Mouse (Mus musculus): ENCODE measurements around the gene Prdm16.

Gene Prdm16

DNA sequence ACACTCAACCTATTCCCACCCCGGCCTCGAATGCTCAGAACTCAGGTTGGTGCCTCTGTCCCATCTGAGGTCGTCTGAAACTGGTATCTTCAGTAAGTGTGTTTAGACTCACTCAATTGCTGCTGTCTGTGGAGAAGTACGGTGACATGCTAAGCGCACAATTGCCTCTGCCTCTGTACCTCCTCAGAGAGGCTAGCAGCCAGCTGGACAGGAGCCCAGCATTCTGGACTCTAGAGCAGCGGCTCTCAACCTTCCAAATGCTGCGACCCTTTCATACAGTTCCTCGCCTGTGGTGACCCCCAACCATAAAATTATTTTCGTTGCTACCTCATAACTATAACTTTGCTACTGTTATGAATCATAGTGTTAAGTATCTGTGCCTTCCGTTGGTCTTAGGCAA, 34.3 kb downstream of the Prdm16 start:
- DNase-seq (ENCODE audit: low spot score), result no peak

DNA sequence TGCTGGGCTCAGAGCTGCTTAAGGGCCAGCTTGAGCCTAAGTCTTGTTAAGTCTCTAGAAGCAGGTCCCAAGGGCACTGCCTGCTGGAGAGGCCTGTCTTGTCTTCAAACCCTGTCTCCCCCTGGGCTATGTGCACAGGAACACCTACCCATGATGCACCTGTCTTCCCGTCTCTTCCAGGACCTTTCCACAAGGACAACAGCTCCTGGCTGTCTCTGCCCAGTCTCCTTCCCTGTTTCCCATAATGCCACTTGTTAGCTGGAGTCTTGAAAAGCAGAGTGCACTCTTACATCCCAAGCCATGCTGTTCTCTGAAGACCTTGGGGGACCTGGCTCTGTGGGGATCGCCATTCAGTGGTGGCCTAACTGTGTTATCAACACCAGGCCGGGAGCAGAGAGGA, 35.7 kb downstream of the Prdm16 start:
- DNase-seq (ENCODE audit: low spot score), result no peak

DNA sequence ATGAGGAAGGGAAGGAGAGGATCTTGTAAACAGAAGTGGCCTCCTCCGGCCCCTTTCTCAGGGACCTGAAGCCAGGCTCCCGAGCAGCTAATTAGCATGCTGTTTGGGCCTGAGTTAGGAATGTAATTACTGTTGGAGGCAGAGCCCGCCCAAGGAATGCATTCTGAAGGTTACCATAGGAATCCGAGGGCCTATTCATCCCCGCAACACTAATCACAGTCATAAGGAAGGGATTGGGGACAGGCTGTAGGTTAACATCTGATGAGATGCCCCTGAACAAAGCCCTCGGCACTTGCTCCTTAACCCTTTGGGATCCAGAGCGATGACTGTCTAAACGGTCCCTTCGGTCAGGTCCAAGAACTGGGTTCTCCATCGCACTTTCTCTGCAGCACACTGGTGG, 36.7 kb downstream of the Prdm16 start:
- no peak for DNase-seq (ENCODE audit: low spot score)

DNA sequence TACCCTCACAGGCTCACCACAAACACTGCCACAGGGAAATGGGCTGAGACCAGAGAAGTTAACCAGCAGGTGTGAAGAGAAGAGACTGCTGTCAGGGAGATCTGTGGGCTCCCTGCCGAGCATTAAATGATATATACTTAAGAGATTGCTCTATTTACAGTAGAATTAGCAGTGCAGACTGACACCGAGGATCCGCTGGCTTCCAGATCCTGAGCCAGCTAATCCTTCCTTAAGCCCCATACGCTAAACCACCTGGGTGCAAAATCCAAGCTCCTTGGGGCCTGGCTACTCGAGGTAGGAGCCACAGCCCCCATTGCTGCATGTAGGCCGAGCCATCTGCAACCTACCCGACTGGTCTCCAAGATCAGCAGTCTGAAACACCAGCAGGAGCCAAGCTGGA, 38.3 kb downstream of the Prdm16 start:
- no peak for DNase-seq (ENCODE audit: low spot score)

DNA sequence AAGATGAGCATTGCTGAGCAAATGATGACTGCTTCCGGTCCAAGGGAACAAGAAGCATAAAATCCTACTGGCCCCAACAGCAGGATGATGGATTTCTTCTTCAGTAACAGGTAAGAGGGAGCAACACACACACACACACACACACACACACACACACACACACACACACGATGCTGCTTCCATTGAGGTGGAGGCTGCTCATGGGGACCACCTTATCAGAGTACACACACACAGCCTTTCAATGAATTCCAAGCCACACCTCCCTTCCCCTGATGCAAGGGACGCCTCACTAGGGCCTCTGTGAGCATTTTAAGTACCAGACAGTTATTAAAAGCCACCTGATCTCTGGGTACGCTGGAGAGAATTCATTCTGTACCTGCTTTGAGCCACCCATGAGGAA, 39.9 kb downstream of the Prdm16 start:
- DNase-seq (ENCODE audit: low spot score), result no peak

DNA sequence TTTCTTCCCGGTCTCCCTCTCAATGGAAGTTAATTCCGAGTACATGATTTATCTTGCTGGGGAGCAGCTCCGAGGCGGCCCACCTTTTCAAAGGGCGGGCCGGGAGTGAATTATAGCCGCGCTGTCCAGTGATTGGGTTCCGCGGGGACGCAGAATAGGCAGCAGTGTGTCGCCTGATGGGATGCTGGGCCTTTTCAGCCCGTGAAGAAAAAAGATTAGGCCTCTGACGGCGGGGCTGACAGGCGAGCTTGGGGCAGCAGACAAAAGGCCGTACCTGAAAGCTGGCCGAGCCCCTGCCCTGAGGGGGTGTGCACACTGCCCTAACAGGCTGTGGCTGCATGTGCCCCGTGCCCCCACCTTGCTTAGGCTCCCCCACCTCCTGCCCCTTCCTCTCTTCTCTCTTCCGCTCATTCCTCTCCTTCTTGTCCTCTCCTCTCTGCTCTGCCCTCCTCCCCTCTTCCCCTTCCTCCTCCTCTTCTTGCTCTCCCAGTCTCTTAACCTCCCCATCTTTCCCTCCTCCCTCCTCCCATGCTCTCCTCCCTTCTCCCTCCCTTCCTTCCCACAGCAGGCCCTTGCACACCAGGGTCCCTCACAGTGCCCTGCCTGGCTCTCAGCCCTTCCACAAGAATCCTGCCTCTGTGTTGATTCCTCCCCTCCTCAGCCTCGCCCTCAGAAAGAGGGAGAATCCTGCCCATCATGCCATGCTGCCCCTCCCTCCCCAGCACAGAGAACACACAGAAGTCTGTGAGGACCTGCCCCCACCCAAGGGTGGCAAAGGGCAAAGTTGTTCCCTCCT, 41.7 kb downstream of the Prdm16 start:
- DNase-seq (ENCODE audit: low spot score), result no peak

DNA sequence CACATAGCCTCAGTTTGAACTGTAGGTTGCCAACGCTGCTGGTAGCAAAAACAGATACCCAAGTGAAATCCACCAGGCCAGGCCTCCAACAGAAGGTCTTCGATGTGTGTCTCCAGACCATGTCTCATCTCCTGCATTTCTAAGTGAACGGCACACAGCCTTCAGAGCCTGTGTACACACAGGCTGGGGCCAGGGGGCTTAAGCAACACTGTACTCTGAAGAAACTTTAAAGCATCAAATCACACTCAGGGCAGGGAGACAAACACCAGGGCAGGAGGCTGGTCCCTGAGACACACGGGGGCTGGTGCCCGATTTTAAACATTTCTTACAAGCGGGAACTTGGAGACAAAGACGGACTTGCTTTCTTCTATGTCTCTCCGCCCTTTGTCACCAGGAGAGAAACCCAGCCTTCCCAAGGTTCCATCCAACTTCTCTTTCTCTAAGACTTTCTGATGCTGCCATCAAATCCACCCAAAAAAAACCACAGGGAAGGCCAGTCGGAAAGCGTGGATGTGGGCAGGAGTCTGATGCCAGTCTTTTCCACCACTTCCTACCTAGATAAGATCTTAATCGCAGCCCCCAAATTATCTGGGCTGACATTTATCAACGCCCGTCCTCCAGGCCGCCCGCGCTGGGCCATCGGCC, 42.4 kb downstream of the Prdm16 start:
- DNase-seq (ENCODE audit: low spot score), result no peak

DNA sequence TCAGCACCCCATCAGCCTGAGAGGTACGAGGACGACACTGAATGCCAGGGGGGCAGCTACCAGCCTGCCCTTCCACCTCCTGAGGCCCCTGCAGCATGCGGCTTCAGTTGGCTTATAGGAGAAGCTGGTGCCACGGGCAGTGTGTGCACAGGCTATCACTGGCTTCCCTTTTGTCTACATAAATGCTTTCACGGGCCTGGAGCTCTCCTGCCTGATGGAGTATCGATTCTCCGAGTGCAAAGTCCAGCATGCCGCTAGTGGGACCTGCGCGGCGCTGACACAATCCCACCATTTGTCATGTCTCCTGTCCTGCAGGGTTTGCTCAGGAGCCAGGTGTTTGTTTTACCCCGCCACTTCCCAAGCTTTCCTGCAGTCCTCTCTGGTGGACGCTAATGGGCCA, 44.1 kb downstream of the Prdm16 start:
- no peak for DNase-seq (ENCODE audit: low spot score)

DNA sequence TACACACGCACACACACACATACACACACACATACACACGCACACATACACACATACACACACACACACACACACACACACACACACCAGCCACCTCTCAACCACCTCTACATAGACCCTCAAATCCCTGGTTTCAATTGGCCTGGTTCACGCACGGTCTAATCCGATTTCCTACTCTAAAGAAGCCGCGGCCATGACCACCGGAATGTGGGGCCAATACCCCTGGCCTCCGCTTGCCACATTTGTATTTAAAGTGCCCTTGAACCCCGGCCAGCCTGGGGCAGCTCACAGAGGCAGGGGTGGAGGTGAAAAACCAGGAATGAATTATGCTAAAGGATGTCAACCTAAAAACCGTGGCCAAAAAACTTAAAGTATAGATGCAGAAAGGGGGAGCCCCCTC, 45.8 kb downstream of the Prdm16 start:
- no peak for DNase-seq (ENCODE audit: low spot score)

DNA sequence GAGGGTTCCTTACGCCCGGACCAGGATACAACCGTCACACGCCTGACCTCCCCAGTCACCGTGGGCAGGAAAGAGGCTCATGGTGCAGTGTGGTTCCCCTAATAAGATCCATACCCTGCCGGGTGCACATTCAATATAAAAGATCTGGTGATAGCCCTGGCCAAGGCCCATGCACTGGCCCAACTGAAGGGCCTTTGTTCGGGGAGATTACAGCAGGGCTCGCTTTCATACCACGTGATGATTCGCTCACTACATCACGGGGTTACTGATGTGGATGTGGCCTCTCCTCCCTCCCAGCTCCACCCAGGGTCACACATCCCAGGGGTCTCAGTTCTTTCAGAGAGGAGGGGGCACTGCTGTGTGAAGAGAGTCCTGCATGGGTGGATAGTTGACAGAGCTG, 50.3 kb downstream of the Prdm16 start:
- no peak for DNase-seq (ENCODE audit: low spot score)

DNA sequence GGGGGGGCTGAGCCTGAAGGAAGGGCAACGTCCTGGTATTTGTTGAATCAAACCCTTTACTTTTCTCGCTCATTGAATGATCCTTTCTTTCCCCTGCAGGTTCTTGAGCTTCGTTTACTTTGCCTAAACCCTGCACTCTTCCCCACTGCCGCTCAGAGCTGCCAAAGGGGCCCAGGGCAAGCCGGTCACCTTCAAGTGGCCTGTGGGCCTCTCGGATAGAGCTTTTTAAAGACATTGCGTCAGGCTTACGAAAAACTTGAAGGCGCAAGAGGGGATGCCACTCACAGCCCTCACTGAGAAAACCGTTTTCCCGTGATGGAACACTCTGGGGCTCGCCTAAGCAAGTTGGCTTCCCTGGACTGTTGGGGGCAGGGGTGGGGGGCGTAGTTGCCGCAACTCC, 50.9 kb downstream of the Prdm16 start:
- DNase-seq (ENCODE audit: low spot score), result no peak

DNA sequence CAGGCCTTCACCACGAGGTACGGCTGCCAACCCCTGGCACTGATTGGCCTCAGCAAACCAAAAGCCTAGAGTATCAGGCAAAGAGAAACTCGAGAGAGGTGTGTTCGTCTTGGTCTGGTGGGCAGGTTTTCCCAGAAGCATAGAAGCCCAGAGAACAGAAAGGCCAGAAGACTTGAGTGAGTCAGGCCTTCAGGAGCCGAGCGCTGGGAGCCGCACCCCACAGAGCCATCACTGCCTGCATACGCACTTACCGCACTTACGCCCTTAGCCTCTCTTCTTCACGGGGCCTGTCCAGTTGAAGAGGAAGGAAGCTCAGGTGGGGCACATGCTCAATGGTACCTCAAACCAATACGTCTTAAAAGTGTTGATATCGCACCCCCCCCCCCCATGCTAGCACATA, 53.0 kb downstream of the Prdm16 start:
- no peak for DNase-seq (ENCODE audit: low spot score)

DNA sequence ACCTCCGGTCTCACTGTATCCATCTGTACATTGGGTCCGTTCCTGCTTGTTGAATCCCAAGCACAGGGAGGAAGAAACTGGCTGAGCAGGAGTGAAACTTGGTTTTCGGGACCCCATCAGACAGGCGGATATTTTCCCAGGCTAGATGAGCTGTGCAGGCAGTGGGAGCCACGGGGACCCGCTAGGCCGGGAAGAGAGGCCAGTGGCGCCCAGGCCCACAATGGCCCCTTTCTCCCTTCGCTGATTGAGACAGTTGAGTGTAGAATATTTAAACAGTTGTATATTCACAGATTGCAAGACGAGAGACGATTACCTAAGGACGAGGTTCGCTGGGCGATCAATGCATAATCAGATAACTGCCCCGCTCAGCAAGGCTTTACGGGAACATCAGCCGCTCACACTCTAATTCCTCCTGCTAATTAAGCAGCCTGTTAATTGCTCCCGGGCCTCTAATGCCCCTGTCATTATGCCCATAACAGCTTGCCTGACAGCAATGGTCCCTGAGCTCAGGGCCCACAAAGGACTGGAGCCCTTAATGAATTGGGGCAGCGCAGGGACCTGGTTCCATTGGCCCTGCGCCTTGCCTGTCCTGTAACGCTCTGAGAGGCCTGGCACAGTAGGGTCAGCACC, 54.0 kb downstream of the Prdm16 start:
- DNase-seq (ENCODE audit: low spot score), result no peak

DNA sequence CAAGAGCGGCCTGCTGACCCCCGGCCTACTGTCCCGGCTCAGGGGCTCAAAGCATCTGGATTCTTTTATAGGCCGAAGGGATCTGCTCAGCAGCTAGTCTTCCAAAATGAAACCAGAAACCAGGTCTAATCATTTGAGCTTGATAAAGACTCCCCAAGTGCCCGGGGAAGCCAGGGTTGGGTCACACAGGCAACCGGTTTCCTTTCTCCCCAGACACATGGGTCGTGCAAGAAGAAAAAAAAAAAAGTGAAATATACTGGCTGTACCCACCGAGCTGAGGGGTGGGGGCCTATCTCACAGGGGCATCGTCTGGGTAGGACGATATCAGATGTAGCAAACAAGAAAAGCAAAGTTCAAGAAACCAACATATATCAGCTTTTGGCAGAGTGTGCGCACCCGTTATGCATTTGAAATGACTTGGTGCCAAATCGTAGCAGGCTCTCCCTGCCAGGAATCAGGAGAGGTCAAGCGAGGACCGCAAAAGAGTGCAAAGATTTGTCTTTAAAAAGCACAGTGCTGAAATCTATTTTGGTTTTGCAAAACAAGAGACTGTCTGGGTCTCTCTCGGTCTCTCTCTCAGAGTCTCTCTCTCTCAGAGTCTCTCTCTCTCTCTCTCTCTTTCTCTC, 55.3 kb downstream of the Prdm16 start:
- DNase-seq (ENCODE audit: low spot score), result no peak

DNA sequence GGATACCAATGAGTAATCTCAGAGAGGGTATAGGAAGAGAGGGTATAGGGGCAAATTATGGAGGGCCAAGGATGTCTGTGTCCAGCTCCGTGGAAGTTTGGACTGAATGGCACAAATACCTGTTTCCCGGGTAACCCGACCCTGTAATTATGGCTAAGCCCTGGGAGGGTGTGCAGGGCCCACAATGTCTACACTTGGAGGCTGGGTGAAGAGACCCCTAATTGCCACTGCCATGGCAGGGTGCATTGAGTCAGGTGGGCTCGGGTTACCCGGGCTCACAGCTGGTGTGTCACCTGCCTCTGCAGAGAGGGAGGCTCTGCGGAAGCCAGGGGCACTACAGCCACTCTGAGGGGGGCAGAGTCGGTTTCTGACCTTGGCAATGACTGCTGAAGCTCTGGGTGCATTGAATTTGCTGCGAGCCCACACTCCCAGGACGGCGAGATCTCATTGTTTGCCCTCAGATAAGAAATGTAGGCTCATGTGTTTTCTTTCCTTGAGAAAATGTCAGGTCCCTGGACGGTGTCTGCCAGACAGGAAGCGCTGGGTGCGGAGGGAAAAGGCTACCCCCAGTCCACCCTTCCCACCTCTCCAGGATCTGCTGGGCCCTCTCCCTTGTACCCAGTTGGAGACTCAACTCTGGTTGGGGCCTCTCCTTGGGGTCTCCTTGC, 62.3 kb downstream of the Prdm16 start:
- no peak for DNase-seq (ENCODE audit: low spot score)

DNA sequence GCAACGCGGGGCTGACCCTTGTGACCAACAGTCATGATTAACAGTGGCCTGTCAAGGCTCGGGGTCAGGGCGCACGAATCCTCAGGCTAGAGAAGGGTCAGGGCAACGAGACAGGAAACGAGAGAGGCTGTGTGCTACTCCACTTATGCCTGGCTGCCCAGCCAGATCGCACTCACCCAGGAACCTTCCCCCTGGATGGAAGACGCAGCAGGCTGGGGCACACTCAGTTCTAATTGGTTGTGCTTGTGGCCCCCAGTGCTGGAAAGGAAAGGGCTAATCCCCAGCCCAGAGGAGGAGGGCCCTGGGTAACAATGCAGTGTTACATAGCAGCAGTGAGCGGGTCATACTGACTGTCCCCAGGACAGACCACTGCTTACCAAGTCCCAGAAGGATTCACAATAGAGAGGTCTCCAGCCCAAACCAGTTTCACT, 66.2 kb downstream of the Prdm16 start:
- DNase-seq (ENCODE audit: low spot score), result no peak

DNA sequence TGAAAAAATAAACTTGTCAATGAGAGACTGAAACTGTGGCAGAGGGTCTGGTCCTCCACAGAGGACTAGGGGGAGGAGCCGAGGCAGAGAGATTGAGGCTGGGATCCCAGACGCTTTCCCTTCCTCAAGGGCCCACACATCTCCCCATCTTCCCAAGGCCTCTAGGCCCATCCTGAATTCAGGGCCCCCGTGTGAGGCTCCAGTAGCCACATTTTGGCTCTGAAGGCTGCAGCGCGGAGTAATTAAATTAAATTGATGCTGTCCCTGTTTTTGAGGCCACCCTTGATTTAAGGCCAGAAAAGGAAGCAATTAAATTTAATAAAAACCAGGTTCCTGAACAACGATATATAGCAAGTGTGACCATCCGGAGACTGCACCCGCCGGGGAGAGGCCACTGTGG, 66.8 kb downstream of the Prdm16 start:
- DNase-seq (ENCODE audit: low spot score), result no peak

DNA sequence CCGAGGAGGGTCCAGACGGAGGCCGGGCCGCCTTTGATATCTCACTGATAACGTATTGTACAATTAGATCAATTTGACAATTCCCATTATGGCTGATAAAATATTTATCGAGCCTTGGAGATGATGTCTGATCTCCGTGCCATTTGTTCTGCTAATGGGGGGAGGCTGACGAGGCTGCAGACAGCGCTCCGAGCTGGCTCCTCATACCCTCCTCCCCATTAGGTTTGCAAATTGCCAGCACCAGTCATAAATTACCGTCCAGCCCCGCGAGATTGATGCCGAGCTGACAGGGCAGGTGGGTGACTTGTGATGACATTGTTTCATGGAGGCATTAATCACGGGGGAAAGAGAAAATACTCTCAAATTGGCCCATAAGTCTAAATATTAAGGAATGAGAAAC, 67.9 kb downstream of the Prdm16 start:
- no peak for DNase-seq (ENCODE audit: low spot score)

DNA sequence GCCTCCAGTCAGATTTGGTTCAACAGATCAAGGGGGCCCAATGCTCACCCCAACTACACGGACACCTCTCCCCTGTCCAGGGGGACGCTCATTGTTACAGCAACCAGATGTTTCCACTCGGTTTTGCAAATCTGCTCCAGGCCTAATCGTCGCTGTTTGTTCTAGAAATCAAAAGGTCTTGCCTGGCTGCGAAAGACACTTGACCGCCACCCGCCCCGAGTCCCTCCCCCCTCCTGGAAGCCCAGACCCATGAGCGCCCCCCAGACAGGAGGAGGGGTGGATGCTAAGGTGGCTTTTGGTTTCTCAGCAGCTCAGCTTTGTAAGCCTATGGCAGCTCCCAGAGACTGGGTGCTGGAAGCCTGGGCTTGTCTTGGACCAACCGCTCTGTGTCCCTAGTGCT, 68.7 kb downstream of the Prdm16 start:
- no peak for DNase-seq (ENCODE audit: low spot score)

DNA sequence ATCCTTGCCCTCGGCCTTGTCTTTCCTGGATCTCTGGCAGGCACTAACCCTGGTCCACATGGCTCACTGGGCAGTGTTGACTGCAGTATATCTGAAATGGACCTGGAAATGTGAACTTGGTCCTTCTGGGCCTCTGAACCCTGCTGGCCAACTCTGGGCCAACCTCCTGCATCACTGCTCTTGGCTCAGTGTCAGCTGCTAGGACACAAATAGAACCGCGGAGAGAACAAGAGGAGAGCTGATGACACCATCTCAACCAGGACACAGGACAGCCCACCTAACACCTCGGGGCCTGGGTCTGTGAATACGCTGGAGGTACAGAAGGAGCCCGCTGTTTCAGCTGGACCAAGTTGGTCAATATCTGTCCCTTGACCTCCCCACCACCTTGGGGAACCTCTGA, 73.5 kb downstream of the Prdm16 start:
- DNase-seq (ENCODE audit: low spot score), result no peak

DNA sequence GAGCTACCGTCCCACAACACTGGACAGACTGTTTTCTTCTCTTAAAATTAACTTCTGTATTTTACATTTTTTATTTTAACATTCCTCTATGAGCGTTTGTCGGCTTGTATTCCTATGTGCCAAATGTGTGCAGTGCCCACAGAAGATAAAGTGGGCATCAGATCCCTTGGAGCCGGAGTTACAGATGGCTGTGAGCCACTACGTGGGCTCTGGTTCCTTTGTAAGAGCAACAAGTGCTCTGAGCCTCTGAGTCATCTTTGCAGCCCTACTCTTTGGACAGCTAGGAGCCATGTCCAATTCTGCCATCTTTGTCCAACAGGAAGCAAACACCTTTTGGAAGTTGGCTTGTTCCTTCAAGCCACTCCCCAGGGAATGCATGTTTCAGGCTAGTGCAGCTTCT, 78.6 kb downstream of the Prdm16 start:
- no peak for DNase-seq (ENCODE audit: low spot score)

DNA sequence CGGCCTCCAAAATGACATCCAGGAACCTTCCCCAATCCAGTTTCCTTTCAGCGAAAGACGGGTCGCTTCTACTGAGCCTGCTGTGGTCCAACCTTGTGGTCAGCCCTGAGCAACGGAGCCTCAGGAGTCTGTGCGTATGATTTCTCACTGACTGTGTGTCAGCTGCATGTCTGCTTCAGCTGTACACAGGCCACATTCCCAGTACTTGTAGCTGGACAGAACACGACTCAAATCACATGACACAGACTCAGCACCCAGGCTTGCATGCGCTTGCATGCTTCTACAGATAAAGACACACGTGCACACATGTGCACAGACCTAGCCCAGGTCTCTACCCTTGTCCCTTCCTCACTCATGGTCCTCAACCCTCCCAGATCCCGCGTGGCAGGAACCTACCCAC, 79.5 kb downstream of the Prdm16 start:
- DNase-seq (ENCODE audit: low spot score), result no peak

DNA sequence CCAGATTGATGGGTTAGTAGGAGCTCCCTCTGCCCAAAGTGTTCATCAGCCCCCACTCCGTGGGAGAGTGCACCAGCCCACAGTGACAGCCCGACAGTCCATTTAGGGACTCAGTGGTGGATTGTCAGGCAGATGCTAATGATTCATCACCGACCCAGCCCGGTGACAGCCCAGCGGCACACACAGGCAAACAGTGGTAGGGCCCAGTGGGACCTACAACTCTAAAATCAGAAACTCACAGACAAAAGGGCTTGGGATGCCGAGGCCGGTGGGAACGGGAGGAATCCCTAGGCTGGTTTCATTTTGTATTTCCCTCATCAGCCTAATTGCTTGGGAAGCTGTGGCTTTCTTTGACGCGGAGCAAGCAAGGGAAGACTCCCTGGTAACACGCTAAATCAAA, 80.3 kb downstream of the Prdm16 start:
- DNase-seq (ENCODE audit: low spot score), result no peak
